Mouse (Mus musculus): Measurements from ENCODE around the gene Map10. TPM values are rescaled to one million over a fixed set of nuclear protein-coding genes. Genes with fewer than 3 reads are reported as not detected.
A peak's percentile ranks its signal among the peaks of the same experiment; 100 is the strongest.

Map10 gene
- 0.88 and 1.7 TPM in 2 replicates for polyA plus RNA-seq (2012; rRNA removed)

- Histone ChIP-seq H3K4me3 (ENCODE audit: extremely low read depth, insufficient read depth, insufficient read length) (peak within 1 kb of the TSS; percentile 74), H3K36me3 (ENCODE audit: control insufficient read depth, insufficient read depth, low read length) (no peaks in the 10 kb centered on the region), H3K4me1 (ENCODE audit: control insufficient read depth, insufficient read depth, insufficient read length) (peaks cover 10% of the 10 kb centered on the region), H3K27ac (ENCODE audit: insufficient read depth, low read length) (no peak within 1 kb of the TSS), H3K27me3 (ENCODE audit: control insufficient read depth, insufficient read depth, low read length) (no peaks in the 10 kb centered on the region)
- TF ChIP-seq CTCF (IDR thresholded peaks at IDR 0.05; ENCODE audit: extremely low read depth, insufficient read depth, insufficient read length, insufficient replicate concordance) (no peak), POLR2A (IDR thresholded peaks at IDR 0.05; ENCODE audit: low read depth, low read length) (0 out of 2 replicates have a peak, but pooled peaks have one; percentile 12)
- WGBS, result 5% methylated on average over 62 of the region's 62 CpGs
- peak; percentile 72 to 80 for DNase-seq (ENCODE audit: low read depth in 1 of 2, low spot score in 2 of 2)
These were observed at the start of gene Map10 for GRCm38 (mm10) chr8:125669700-125670195. Gene Map10 (plus strand): TSS chr8:125669818.

GRCm38 (mm10) chr8:125620301-125620700 is 49.3 kb upstream of the Map10 start:
- TF ChIP-seq CTCF (IDR thresholded peaks at IDR 0.05; ENCODE audit: extremely low read depth, insufficient read depth, insufficient read length, insufficient replicate concordance), result no peak
- no peak for TF ChIP-seq POLR2A (IDR thresholded peaks at IDR 0.05; ENCODE audit: low read depth, low read length)
- Histone ChIP-seq H3K4me1 (ENCODE audit: control insufficient read depth, insufficient read depth, insufficient read length) (peaks cover 3% of the 10 kb centered on the region; the same call in 1 of the 2 replicates), H3K36me3 (ENCODE audit: control insufficient read depth, insufficient read depth, low read length) (no peaks in the 10 kb centered on the region), H3K27me3 (ENCODE audit: control insufficient read depth, insufficient read depth, low read length) (no peaks in the 10 kb centered on the region), H3K27ac (ENCODE audit: insufficient read depth, low read length) (no peak overlapping the region), H3K4me3 (ENCODE audit: extremely low read depth, insufficient read depth, insufficient read length) (no peak overlapping the region)
- no peak for DNase-seq (ENCODE audit: low read depth in 1 of 2, low spot score in 2 of 2)
- WGBS, result 51% methylated on average over 4 of the region's 4 CpGs

GRCm38 (mm10) chr8:125624287-125624686 is 45.3 kb upstream of the Map10 start:
- Histone ChIP-seq H3K4me1 (ENCODE audit: control insufficient read depth, insufficient read depth, insufficient read length) (peaks cover 3% of the 10 kb centered on the region; the same call in 1 of the 2 replicates), H3K36me3 (ENCODE audit: control insufficient read depth, insufficient read depth, low read length) (no peaks in the 10 kb centered on the region), H3K27ac (ENCODE audit: insufficient read depth, low read length) (no peak overlapping the region), H3K27me3 (ENCODE audit: control insufficient read depth, insufficient read depth, low read length) (no peaks in the 10 kb centered on the region), H3K4me3 (ENCODE audit: extremely low read depth, insufficient read depth, insufficient read length) (no peak overlapping the region)
- TF ChIP-seq POLR2A (IDR thresholded peaks at IDR 0.05; ENCODE audit: low read depth, low read length) (no peak), CTCF (IDR thresholded peaks at IDR 0.05; ENCODE audit: extremely low read depth, insufficient read depth, insufficient read length, insufficient replicate concordance) (no peak)
- no peak for DNase-seq (ENCODE audit: low read depth in 1 of 2, low spot score in 2 of 2)
- WGBS, result 62% methylated on average over 8 of the region's 8 CpGs

- no peak for DNase-seq (ENCODE audit: low read depth in 1 of 2, low spot score in 2 of 2)
- Histone ChIP-seq H3K36me3 (ENCODE audit: control insufficient read depth, insufficient read depth, low read length) (no peaks in the 10 kb centered on the region), H3K4me1 (ENCODE audit: control insufficient read depth, insufficient read depth, insufficient read length) (peaks cover 3% of the 10 kb centered on the region; the same call in 1 of the 2 replicates), H3K27me3 (ENCODE audit: control insufficient read depth, insufficient read depth, low read length) (no peaks in the 10 kb centered on the region), H3K4me3 (ENCODE audit: extremely low read depth, insufficient read depth, insufficient read length) (no peak overlapping the region), H3K27ac (ENCODE audit: insufficient read depth, low read length) (no peak overlapping the region)
- 94% methylated on average over 8 of the region's 8 CpGs for WGBS
- TF ChIP-seq CTCF (IDR thresholded peaks at IDR 0.05; ENCODE audit: extremely low read depth, insufficient read depth, insufficient read length, insufficient replicate concordance), result no peak
- TF ChIP-seq POLR2A (IDR thresholded peaks at IDR 0.05; ENCODE audit: low read depth, low read length), result no peak
These were observed 43.2 kb upstream of the Map10 start for GRCm38 (mm10) chr8:125626381-125626780.

GRCm38 (mm10) chr8:125628834-125629233 is 40.8 kb upstream of the Map10 start:
- no peak overlapping the region for H3K27ac ChIP-seq (ENCODE audit: insufficient read depth, low read length)
- H3K4me1 ChIP-seq (ENCODE audit: control insufficient read depth, insufficient read depth, insufficient read length), result peaks cover 3% of the 10 kb centered on the region; the same call in 1 of the 2 replicates
- no peak for TF ChIP-seq POLR2A (IDR thresholded peaks at IDR 0.05; ENCODE audit: low read depth, low read length)
- TF ChIP-seq CTCF (IDR thresholded peaks at IDR 0.05; ENCODE audit: extremely low read depth, insufficient read depth, insufficient read length, insufficient replicate concordance), result no peak
- H3K27me3 ChIP-seq (ENCODE audit: control insufficient read depth, insufficient read depth, low read length), result no peaks in the 10 kb centered on the region
- 89% methylated on average over 1 of the region's 1 CpGs for WGBS
- H3K4me3 ChIP-seq (ENCODE audit: extremely low read depth, insufficient read depth, insufficient read length), result no peak overlapping the region
- no peaks in the 10 kb centered on the region for H3K36me3 ChIP-seq (ENCODE audit: control insufficient read depth, insufficient read depth, low read length)
- DNase-seq (ENCODE audit: low read depth in 1 of 2, low spot score in 2 of 2), result no peak

GRCm38 (mm10) chr8:125638411-125639058 is 31.1 kb upstream of the Map10 start:
- WGBS, result 81% methylated on average over 6 of the region's 6 CpGs
- Histone ChIP-seq H3K36me3 (ENCODE audit: control insufficient read depth, insufficient read depth, low read length) (no peaks in the 10 kb centered on the region), H3K4me1 (ENCODE audit: control insufficient read depth, insufficient read depth, insufficient read length) (no peaks in the 10 kb centered on the region), H3K4me3 (ENCODE audit: extremely low read depth, insufficient read depth, insufficient read length) (no peak overlapping the region), H3K27me3 (ENCODE audit: control insufficient read depth, insufficient read depth, low read length) (no peaks in the 10 kb centered on the region), H3K27ac (ENCODE audit: insufficient read depth, low read length) (no peak overlapping the region)
- DNase-seq (ENCODE audit: low read depth in 1 of 2, low spot score in 2 of 2), result no peak
- TF ChIP-seq CTCF (IDR thresholded peaks at IDR 0.05; ENCODE audit: extremely low read depth, insufficient read depth, insufficient read length, insufficient replicate concordance) (no peak), POLR2A (IDR thresholded peaks at IDR 0.05; ENCODE audit: low read depth, low read length) (no peak)

GRCm38 (mm10) chr8:125639631-125640030 is 30.0 kb upstream of the Map10 start:
- H3K4me3 ChIP-seq (ENCODE audit: extremely low read depth, insufficient read depth, insufficient read length), result no peak overlapping the region
- TF ChIP-seq POLR2A (IDR thresholded peaks at IDR 0.05; ENCODE audit: low read depth, low read length) (no peak), CTCF (IDR thresholded peaks at IDR 0.05; ENCODE audit: extremely low read depth, insufficient read depth, insufficient read length, insufficient replicate concordance) (no peak)
- H3K27ac ChIP-seq (ENCODE audit: insufficient read depth, low read length), result no peak overlapping the region
- no peaks in the 10 kb centered on the region for H3K4me1 ChIP-seq (ENCODE audit: control insufficient read depth, insufficient read depth, insufficient read length)
- WGBS, result 85% methylated on average over 2 of the region's 2 CpGs
- no peaks in the 10 kb centered on the region for H3K36me3 ChIP-seq (ENCODE audit: control insufficient read depth, insufficient read depth, low read length)
- no peaks in the 10 kb centered on the region for H3K27me3 ChIP-seq (ENCODE audit: control insufficient read depth, insufficient read depth, low read length)
- no peak for DNase-seq (ENCODE audit: low read depth in 1 of 2, low spot score in 2 of 2)

Measured in spleen, adult 2 months (tissue).